Mouse (Mus musculus): Measurements from ENCODE around the gene F2r. TPM values are rescaled to one million over a fixed set of nuclear protein-coding genes. Genes with fewer than 3 reads are reported as not detected.
A peak's percentile ranks its signal among the peaks of the same experiment; 100 is the strongest.

F2r gene
- total RNA-seq, 1 experiment, result 113 TPM

- Histone ChIP-seq H3K36me3 (ENCODE audit: control insufficient read depth, insufficient read depth, low read length, poor library complexity, severe bottlenecking) (no peaks in the 10 kb centered on the region), H3K27ac (ENCODE audit: insufficient read depth, low read depth, low read length, poor library complexity, severe bottlenecking) (no peak overlapping the region), H3K4me1 (ENCODE audit: control insufficient read depth in 2 of 2, insufficient read depth in 2 of 2, low read length in 2 of 2, poor library complexity in 1 of 2) (no peaks in the 10 kb centered on the region), H3K4me3 (ENCODE audit: insufficient read depth in 1 of 2, low read depth in 1 of 2, low read length in 2 of 2, poor library complexity in 1 of 2, severe bottlenecking in 1 of 2) (no peak overlapping the region), H3K9ac (ENCODE audit: insufficient read depth, low read depth, low read length, poor library complexity, severe bottlenecking) (no peak overlapping the region), H3K9me3 (ENCODE audit: control insufficient read depth, insufficient read depth, low read depth, low read length) (no peaks in the 10 kb centered on the region)
- TF ChIP-seq ZNF384 (IDR thresholded peaks at IDR 0.05; ENCODE audit: low read depth, low read length) (no peak), MAFK (IDR thresholded peaks at IDR 0.05; ENCODE audit: insufficient read depth, low read depth, low read length) (no peak), HCFC1 (IDR thresholded peaks at IDR 0.05; ENCODE audit: borderline replicate concordance, insufficient read depth, low read length) (no peak), ZC3H11A (IDR thresholded peaks at IDR 0.05; ENCODE audit: borderline replicate concordance, low read depth, low read length) (no peak), CHD2 (IDR thresholded peaks at IDR 0.05; ENCODE audit: low read depth, low read length) (no peak)
- no peak for DNase-seq (ENCODE audit: low read depth, low spot score)
- in situ Hi-C loops (cut with MboI; ENCODE audit: low sequenced_read_pairs in 2 of 2, unreplicated experiment in 2 of 2), result loop anchor here in 1 of 2 experiments (25.0 kb wide), 1 partner anchor 394 kb away; no protein-coding TSS in a partner anchor
These were observed 50.0 kb downstream of the F2r start for GRCm38 (mm10) chr13:95568336-95568735.

GRCm38 (mm10) chr13:95566841-95567551 is 51.3 kb downstream of the F2r start:
- no peaks in the 10 kb centered on the region for H3K9me3 ChIP-seq (ENCODE audit: control insufficient read depth, insufficient read depth, low read depth, low read length)
- no peak overlapping the region for H3K4me3 ChIP-seq (ENCODE audit: insufficient read depth in 1 of 2, low read depth in 1 of 2, low read length in 2 of 2, poor library complexity in 1 of 2, severe bottlenecking in 1 of 2)
- H3K36me3 ChIP-seq (ENCODE audit: control insufficient read depth, insufficient read depth, low read length, poor library complexity, severe bottlenecking), result no peaks in the 10 kb centered on the region
- no peak for TF ChIP-seq ZC3H11A (IDR thresholded peaks at IDR 0.05; ENCODE audit: borderline replicate concordance, low read depth, low read length)
- no peak for TF ChIP-seq HCFC1 (IDR thresholded peaks at IDR 0.05; ENCODE audit: borderline replicate concordance, insufficient read depth, low read length)
- TF ChIP-seq CHD2 (IDR thresholded peaks at IDR 0.05; ENCODE audit: low read depth, low read length), result no peak
- no peak for TF ChIP-seq MAFK (IDR thresholded peaks at IDR 0.05; ENCODE audit: insufficient read depth, low read depth, low read length)
- TF ChIP-seq ZNF384 (IDR thresholded peaks at IDR 0.05; ENCODE audit: low read depth, low read length), result no peak
- H3K4me1 ChIP-seq (ENCODE audit: control insufficient read depth in 2 of 2, insufficient read depth in 2 of 2, low read length in 2 of 2, poor library complexity in 1 of 2), result no peaks in the 10 kb centered on the region
- DNase-seq (ENCODE audit: low read depth, low spot score), result no peak
- no peak overlapping the region for H3K27ac ChIP-seq (ENCODE audit: insufficient read depth, low read depth, low read length, poor library complexity, severe bottlenecking)
- in situ Hi-C loops (cut with MboI; ENCODE audit: low sequenced_read_pairs in 2 of 2, unreplicated experiment in 2 of 2), result loop anchor here in 1 of 2 experiments (25.0 kb wide), 1 partner anchor 395 kb away; no protein-coding TSS in a partner anchor
- H3K9ac ChIP-seq (ENCODE audit: insufficient read depth, low read depth, low read length, poor library complexity, severe bottlenecking), result no peak overlapping the region

- H3K9me3 ChIP-seq (ENCODE audit: control insufficient read depth, insufficient read depth, low read depth, low read length), result no peaks in the 10 kb centered on the region
- H3K4me3 ChIP-seq (ENCODE audit: insufficient read depth in 1 of 2, low read depth in 1 of 2, low read length in 2 of 2, poor library complexity in 1 of 2, severe bottlenecking in 1 of 2), result no peak overlapping the region
- TF ChIP-seq MAFK (IDR thresholded peaks at IDR 0.05; ENCODE audit: insufficient read depth, low read depth, low read length), result no peak
- peak; percentile 99 for TF ChIP-seq ZC3H11A (IDR thresholded peaks at IDR 0.05; ENCODE audit: borderline replicate concordance, low read depth, low read length)
- in situ Hi-C loops (cut with MboI; ENCODE audit: low sequenced_read_pairs in 2 of 2, unreplicated experiment in 2 of 2), result loop anchor here in 1 of 2 experiments (25.0 kb wide), 1 partner anchor 399 kb away; no protein-coding TSS in a partner anchor
- no peak overlapping the region for H3K27ac ChIP-seq (ENCODE audit: insufficient read depth, low read depth, low read length, poor library complexity, severe bottlenecking)
- DNase-seq (ENCODE audit: low read depth, low spot score), result peak; percentile 72
- H3K4me1 ChIP-seq (ENCODE audit: control insufficient read depth in 2 of 2, insufficient read depth in 2 of 2, low read length in 2 of 2, poor library complexity in 1 of 2), result no peaks in the 10 kb centered on the region
- H3K9ac ChIP-seq (ENCODE audit: insufficient read depth, low read depth, low read length, poor library complexity, severe bottlenecking), result no peak overlapping the region
- no peaks in the 10 kb centered on the region for H3K36me3 ChIP-seq (ENCODE audit: control insufficient read depth, insufficient read depth, low read length, poor library complexity, severe bottlenecking)
These were observed 54.6 kb downstream of the F2r start for GRCm38 (mm10) chr13:95563693-95564092.

- no peak overlapping the region for H3K27ac ChIP-seq (ENCODE audit: insufficient read depth, low read depth, low read length, poor library complexity, severe bottlenecking)
- TF ChIP-seq CHD2 (IDR thresholded peaks at IDR 0.05; ENCODE audit: low read depth, low read length), result no peak
- no peak for TF ChIP-seq ZC3H11A (IDR thresholded peaks at IDR 0.05; ENCODE audit: borderline replicate concordance, low read depth, low read length)
- TF ChIP-seq ZNF384 (IDR thresholded peaks at IDR 0.05; ENCODE audit: low read depth, low read length), result no peak
- TF ChIP-seq HCFC1 (IDR thresholded peaks at IDR 0.05; ENCODE audit: borderline replicate concordance, insufficient read depth, low read length), result no peak
- no peak for TF ChIP-seq MAFK (IDR thresholded peaks at IDR 0.05; ENCODE audit: insufficient read depth, low read depth, low read length)
- in situ Hi-C loops (cut with MboI; ENCODE audit: low sequenced_read_pairs in 2 of 2, unreplicated experiment in 2 of 2), result loop anchor here in 1 of 2 experiments (25.0 kb wide), 1 partner anchor 399 kb away; no protein-coding TSS in a partner anchor
These were observed 55.1 kb downstream of the F2r start for GRCm38 (mm10) chr13:95563066-95563610.

More at GRCm38 (mm10) chr13:95563066-95563610, 55.1 kb downstream of the F2r start:
- Histone ChIP-seq H3K36me3 (ENCODE audit: control insufficient read depth, insufficient read depth, low read length, poor library complexity, severe bottlenecking) (no peaks in the 10 kb centered on the region), H3K9me3 (ENCODE audit: control insufficient read depth, insufficient read depth, low read depth, low read length) (no peaks in the 10 kb centered on the region), H3K4me3 (ENCODE audit: insufficient read depth in 1 of 2, low read depth in 1 of 2, low read length in 2 of 2, poor library complexity in 1 of 2, severe bottlenecking in 1 of 2) (no peak overlapping the region), H3K4me1 (ENCODE audit: control insufficient read depth in 2 of 2, insufficient read depth in 2 of 2, low read length in 2 of 2, poor library complexity in 1 of 2) (no peaks in the 10 kb centered on the region), H3K9ac (ENCODE audit: insufficient read depth, low read depth, low read length, poor library complexity, severe bottlenecking) (no peak overlapping the region)
- no peak for DNase-seq (ENCODE audit: low read depth, low spot score)
